Mouse (Mus musculus) hindbrain, embryonic 15.5 days (tissue): Measurements from ENCODE around the gene Sidt1. TPM values are rescaled to one million over a fixed set of nuclear protein-coding genes. Genes with fewer than 3 reads are reported as not detected.

ENCODE experiments used
- ATAC-seq: fragments of 200-750 bp; cut with Nextera tagmentation; 2 replicates; pipeline ENCODE4 v1.8.0; 2017; ENCODE audit warnings: low read depth, moderate number of reproducible peaks, moderate TSS enrichment; ENCODE audit not compliant: low FRiP score
- H3K27ac ChIP-seq: fragments of 300-500 bp; sonication (generic); replicated peaks from 2 replicates; pipeline ENCODE4 v1.5.1; 2015; ENCODE audit warnings: mild to moderate bottlenecking, inconsistent platforms
- H3K27me3 ChIP-seq: fragments of 300-500 bp; sonication (generic); 2 replicates; pipeline ENCODE4 v1.6.1; 2015; ENCODE audit warnings: control low read depth, inconsistent platforms
- H3K36me3 ChIP-seq: fragments of 300-500 bp; sonication (generic); 2 replicates; pipeline ENCODE4 v1.6.1; 2015; ENCODE audit warnings: control low read depth, inconsistent platforms
- H3K4me1 ChIP-seq: fragments of 300-500 bp; sonication (generic); replicated peaks from 2 replicates; pipeline ENCODE4 v1.6.1; 2015; ENCODE audit warnings: control low read depth, inconsistent platforms
- H3K4me2 ChIP-seq: fragments of 300-500 bp; sonication (generic); 2 replicates; pipeline ENCODE4 v1.6.1; 2015; ENCODE audit warnings: moderate library complexity, mild to moderate bottlenecking, inconsistent platforms
- H3K4me3 ChIP-seq: fragments of 300-500 bp; sonication (generic); 2 replicates; pipeline ENCODE4 v1.5.1; 2015; ENCODE audit warnings: mild to moderate bottlenecking, inconsistent platforms
- H3K9ac ChIP-seq: fragments of 300-500 bp; sonication (generic); 2 replicates; pipeline ENCODE4 v1.6.1; 2015; ENCODE audit warnings: inconsistent platforms
- H3K9me3 ChIP-seq: fragments of 300-500 bp; sonication (generic); 2 replicates; pipeline ENCODE4 v1.6.1; 2016; ENCODE audit warnings: control low read depth, inconsistent platforms
- WGBS: fragments of 180-500 bp; shearing (Covaris S2); methylation state at CpG from one replicate; pipeline ENCODE4 v1.1.7; 2015; 5-methylcytosine and 5-hydroxymethylcytosine counted together
- polyA plus RNA-seq: library from polyadenylated mRNA; unstranded; fragments of >200 nt; fragmentation: Nextera tagmentation; extraction: Ambion mirVana; gene quantifications from 2 replicates; pipeline ENCODE4 v1.2.1, GENCODE M21; 2015

The Sidt1 gene
- polyA plus RNA-seq, 1 experiment from 2014 or later: 13.6 TPM

- Histone ChIP-seq H3K27ac (no peak overlapping the region), H3K4me1 (no peaks in the 10 kb centered on the region), H3K9ac (no peak overlapping the region), H3K36me3 (no peaks in the 10 kb centered on the region), H3K4me3 (no peak overlapping the region), H3K27me3 (no peaks in the 10 kb centered on the region), H3K4me2 (no peak overlapping the region), H3K9me3 (no peaks in the 10 kb centered on the region)
- WGBS: 77% methylated on average over 3 of the region's 3 CpGs
- ATAC-seq: no peak
Observed at GRCm38 (mm10) chr16:44237836-44238235, 95.2 kb downstream of the Sidt1 start.

GRCm38 (mm10) chr16:44233019-44233418 is 100.0 kb downstream of the Sidt1 start:
- H3K36me3 ChIP-seq: no peaks in the 10 kb centered on the region
- no peaks in the 10 kb centered on the region for H3K27me3 ChIP-seq
- 89% methylated on average over 7 of the region's 7 CpGs for WGBS
- no peak overlapping the region for H3K4me3 ChIP-seq
- H3K27ac ChIP-seq: no peak overlapping the region
- no peak overlapping the region for H3K9ac ChIP-seq
- H3K9me3 ChIP-seq: no peaks in the 10 kb centered on the region
- H3K4me1 ChIP-seq: no peaks in the 10 kb centered on the region
- H3K4me2 ChIP-seq: no peak overlapping the region
- ATAC-seq: no peak

DNA sequence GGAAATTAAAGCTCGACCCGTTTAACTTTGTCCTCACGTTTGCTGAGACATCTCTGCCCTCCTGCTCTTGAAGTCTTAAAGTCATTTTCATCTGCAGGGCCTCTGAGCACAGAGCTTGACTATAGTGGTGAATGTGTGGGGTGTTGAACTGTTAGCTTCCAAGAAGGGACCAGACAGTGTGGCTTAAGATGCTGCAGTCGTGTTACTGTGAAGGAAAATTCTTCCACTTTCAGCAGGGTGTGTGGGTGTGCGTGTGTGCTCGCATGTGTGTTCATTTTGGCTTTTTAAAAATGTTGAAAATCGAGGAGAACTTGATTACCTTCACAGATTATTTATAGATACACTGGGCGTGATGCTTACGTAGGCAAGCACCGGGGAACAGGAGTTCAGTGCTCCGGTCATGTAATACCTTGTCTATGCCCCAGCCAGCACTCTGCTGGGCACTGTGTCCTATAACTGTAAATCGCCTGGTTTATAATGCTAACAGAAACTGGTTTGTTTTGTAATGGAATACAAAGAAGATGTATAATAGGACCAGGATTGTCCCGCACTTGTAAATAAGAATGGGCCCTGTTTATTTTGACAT is 106.2 kb downstream of the Sidt1 start:
- no peak overlapping the region for H3K27ac ChIP-seq

DNA sequence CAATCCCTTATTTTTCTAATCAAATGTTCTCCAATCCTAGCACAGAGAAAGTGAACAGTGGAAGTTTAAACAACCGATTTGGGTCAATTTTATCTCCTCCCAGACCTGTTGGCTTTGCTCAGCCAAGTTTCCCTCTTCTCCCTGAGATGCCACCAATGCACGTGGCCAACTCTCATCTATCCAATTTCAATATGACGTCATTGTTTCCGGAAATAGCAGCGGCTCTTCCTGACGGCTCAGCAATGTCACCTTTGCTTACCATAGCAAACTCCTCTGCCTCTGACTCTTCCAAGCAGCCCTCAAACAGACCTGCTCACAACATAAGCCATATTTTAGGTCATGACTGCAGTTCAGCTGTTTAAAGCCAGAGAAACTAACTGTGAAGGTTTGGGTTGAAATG is 111.5 kb downstream of the Sidt1 start:
- Histone ChIP-seq H3K27ac (no peak overlapping the region), H3K27me3 (no peaks in the 10 kb centered on the region), H3K4me3 (no peak overlapping the region), H3K9me3 (no peaks in the 10 kb centered on the region), H3K4me1 (no peaks in the 10 kb centered on the region), H3K4me2 (no peak overlapping the region), H3K9ac (no peak overlapping the region), H3K36me3 (peaks cover 52% of the 10 kb centered on the region)
- ATAC-seq: no peak
- WGBS: 92% methylated on average over 6 of the region's 6 CpGs

More for the DNA sequence above, 106.2 kb downstream of the Sidt1 start:
- no peaks in the 10 kb centered on the region for H3K4me1 ChIP-seq
- no peak overlapping the region for H3K4me3 ChIP-seq
- peaks cover 3% of the 10 kb centered on the region; the same call in 1 of the 2 replicates for H3K36me3 ChIP-seq
- no peaks in the 10 kb centered on the region for H3K9me3 ChIP-seq
- H3K27me3 ChIP-seq: no peaks in the 10 kb centered on the region
- WGBS: 91% methylated on average over 13 of the region's 13 CpGs
- H3K9ac ChIP-seq: no peak overlapping the region
- H3K4me2 ChIP-seq: no peak overlapping the region
- no peak for ATAC-seq

GRCm38 (mm10) chr16:44216417-44216816 is 116.6 kb downstream of the Sidt1 start:
- H3K9ac ChIP-seq: no peak overlapping the region
- no peak overlapping the region for H3K4me2 ChIP-seq
- no peak overlapping the region for H3K27ac ChIP-seq
- no peaks in the 10 kb centered on the region for H3K9me3 ChIP-seq
- 99% methylated on average over 7 of the region's 7 CpGs for WGBS
- no peak overlapping the region for H3K4me3 ChIP-seq
- no peaks in the 10 kb centered on the region for H3K27me3 ChIP-seq
- ATAC-seq: no peak
- peaks cover 75% of the 10 kb centered on the region for H3K36me3 ChIP-seq
- H3K4me1 ChIP-seq: no peaks in the 10 kb centered on the region

GRCm38 (mm10) chr16:44215513-44215912 is 117.5 kb downstream of the Sidt1 start:
- no peak for ATAC-seq
- Histone ChIP-seq H3K4me2 (no peak overlapping the region), H3K27ac (no peak overlapping the region), H3K9me3 (no peaks in the 10 kb centered on the region), H3K4me1 (no peaks in the 10 kb centered on the region), H3K27me3 (no peaks in the 10 kb centered on the region), H3K9ac (no peak overlapping the region), H3K36me3 (peaks cover 71% of the 10 kb centered on the region), H3K4me3 (no peak overlapping the region)
- WGBS: 95% methylated on average over 9 of the region's 9 CpGs

- ATAC-seq: no peak
- 94% methylated on average over 7 of the region's 7 CpGs for WGBS
- no peaks in the 10 kb centered on the region for H3K4me1 ChIP-seq
- no peak overlapping the region for H3K4me2 ChIP-seq
- no peaks in the 10 kb centered on the region for H3K27me3 ChIP-seq
- no peak overlapping the region for H3K9ac ChIP-seq
- H3K36me3 ChIP-seq: peaks cover 59% of the 10 kb centered on the region
- H3K27ac ChIP-seq: no peak overlapping the region
- H3K4me3 ChIP-seq: no peak overlapping the region
- H3K9me3 ChIP-seq: no peaks in the 10 kb centered on the region
Observed at GRCm38 (mm10) chr16:44212703-44213102, 120.3 kb downstream of the Sidt1 start.

DNA sequence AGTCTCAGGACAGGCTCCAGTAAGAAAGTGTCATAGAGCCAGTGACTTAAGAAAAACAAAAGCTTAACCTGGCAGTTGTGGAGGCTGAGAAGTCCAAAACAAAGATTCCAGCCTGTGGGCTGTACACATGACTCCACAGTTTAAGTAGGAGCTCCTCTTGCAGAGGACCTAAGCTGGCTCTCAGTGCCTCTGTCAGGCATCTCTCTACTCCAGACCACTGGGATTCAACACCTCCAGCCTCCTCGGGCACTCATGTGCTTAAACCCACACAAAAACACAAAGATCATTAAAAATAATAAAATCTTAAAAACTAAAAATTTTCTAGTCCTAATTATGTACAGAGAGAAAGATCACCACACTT is 122.0 kb downstream of the Sidt1 start:
- ATAC-seq: no peak
- H3K27me3 ChIP-seq: no peaks in the 10 kb centered on the region
- no peaks in the 10 kb centered on the region for H3K9me3 ChIP-seq
- H3K36me3 ChIP-seq: peaks cover 49% of the 10 kb centered on the region
- no peak overlapping the region for H3K9ac ChIP-seq
- no peak overlapping the region for H3K4me3 ChIP-seq
- H3K4me1 ChIP-seq: no peaks in the 10 kb centered on the region
- H3K27ac ChIP-seq: no peak overlapping the region
- no peak overlapping the region for H3K4me2 ChIP-seq
- 97% methylated on average over 1 of the region's 1 CpGs for WGBS

DNA sequence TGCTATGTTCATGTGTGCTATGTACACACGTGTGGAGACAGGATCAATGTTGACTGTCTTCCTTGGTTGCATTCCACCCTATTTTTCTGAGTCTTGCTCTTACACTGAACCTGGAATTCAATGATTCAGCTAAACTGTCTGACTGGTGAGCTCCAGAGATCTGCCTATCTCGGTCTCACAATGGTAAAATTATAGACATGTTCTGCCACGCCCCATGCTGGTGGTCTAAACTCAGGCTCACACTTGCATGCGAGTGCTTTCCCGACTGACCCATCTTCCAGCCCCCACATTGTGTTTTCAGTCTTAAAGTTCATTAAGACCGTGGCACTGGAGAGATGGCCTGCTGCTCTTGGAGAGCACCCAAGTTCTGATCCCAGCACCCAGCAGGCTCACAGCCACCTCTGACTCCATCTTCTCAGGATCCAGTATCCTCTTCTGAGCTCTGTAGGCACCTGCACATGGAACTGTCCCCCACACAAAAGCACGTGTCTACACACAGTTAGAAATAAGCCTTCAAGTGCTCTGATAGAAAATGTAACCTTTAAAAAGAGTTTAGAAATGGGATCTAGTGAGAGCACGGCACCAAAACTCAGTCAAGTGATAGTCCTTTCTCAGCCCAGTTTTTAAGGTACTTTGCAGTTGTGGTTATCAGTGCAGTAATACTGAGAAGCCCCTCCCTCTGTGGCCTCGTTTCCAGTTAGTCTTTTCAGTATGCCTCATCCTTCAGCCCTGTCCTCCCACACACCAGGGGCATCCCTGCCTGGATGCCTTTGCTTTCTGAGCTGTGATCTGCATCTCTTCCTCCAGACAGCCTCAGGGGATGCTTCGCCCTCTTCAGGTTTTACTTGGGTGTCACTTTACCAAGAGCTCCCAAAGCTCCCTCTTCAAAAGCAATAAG is 122.6 kb downstream of the Sidt1 start:
- WGBS: 78% methylated on average over 10 of the region's 10 CpGs
- Histone ChIP-seq H3K36me3 (peaks cover 43% of the 10 kb centered on the region; the same call in 1 of the 2 replicates), H3K27ac (no peak overlapping the region), H3K4me3 (no peak overlapping the region), H3K9me3 (no peaks in the 10 kb centered on the region), H3K4me1 (no peaks in the 10 kb centered on the region), H3K27me3 (no peaks in the 10 kb centered on the region), H3K9ac (no peak overlapping the region), H3K4me2 (no peak overlapping the region)
- no peak for ATAC-seq

DNA sequence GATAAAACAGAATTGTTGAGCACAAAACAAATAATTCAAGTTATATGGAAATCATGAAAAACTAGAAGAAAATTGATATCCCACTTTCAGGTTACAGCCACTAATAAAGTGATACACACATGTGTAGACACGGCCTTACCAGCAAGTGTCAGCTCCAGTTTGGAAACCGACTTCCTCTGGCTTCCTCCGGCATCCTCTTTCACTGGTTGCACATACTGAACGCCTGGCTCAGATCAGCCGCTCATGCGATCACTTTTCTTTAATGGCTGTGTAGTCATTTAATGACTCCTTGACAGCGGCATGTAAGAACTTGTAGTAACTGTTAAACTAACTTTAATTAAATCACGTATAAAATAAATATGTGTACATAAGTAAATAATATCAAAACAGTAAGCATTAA is 127.0 kb downstream of the Sidt1 start:
- Histone ChIP-seq H3K27ac (no peak overlapping the region), H3K4me2 (no peak overlapping the region), H3K9me3 (no peaks in the 10 kb centered on the region), H3K4me3 (no peak overlapping the region), H3K4me1 (no peaks in the 10 kb centered on the region), H3K36me3 (peaks cover 38% of the 10 kb centered on the region), H3K27me3 (no peaks in the 10 kb centered on the region), H3K9ac (no peak overlapping the region)
- WGBS: 91% methylated on average over 8 of the region's 8 CpGs
- no peak for ATAC-seq

GRCm38 (mm10) chr16:44204331-44204730 is 128.7 kb downstream of the Sidt1 start:
- H3K36me3 ChIP-seq: peaks cover 26% of the 10 kb centered on the region
- no peaks in the 10 kb centered on the region for H3K27me3 ChIP-seq
- no peak overlapping the region for H3K9ac ChIP-seq
- WGBS: 84% methylated on average over 6 of the region's 6 CpGs
- ATAC-seq: no peak
- H3K4me1 ChIP-seq: no peaks in the 10 kb centered on the region
- H3K27ac ChIP-seq: no peak overlapping the region
- H3K4me2 ChIP-seq: no peak overlapping the region
- H3K9me3 ChIP-seq: no peaks in the 10 kb centered on the region
- H3K4me3 ChIP-seq: no peak overlapping the region

GRCm38 (mm10) chr16:44200146-44200545 is 132.8 kb downstream of the Sidt1 start:
- Histone ChIP-seq H3K4me2 (no peak overlapping the region), H3K36me3 (peaks cover 14% of the 10 kb centered on the region), H3K27ac (no peak overlapping the region), H3K4me3 (no peak overlapping the region), H3K27me3 (no peaks in the 10 kb centered on the region), H3K4me1 (no peaks in the 10 kb centered on the region), H3K9me3 (no peaks in the 10 kb centered on the region), H3K9ac (no peak overlapping the region)
- WGBS: 93% methylated on average over 4 of the region's 4 CpGs
- ATAC-seq: no peak
